Mouse (Mus musculus) CH12F3 (cell line): ENCODE data around the gene Fgf3.

ENCODE experiments used
- in situ Hi-C: fragments of 300-500 bp; cut with MboI; formaldehyde crosslinking; loops from 2 replicates; pipeline ENCODE4 v1.14.3; 2020; ENCODE audit warnings: low sequenced_read_pairs

Gene Fgf3

DNA sequence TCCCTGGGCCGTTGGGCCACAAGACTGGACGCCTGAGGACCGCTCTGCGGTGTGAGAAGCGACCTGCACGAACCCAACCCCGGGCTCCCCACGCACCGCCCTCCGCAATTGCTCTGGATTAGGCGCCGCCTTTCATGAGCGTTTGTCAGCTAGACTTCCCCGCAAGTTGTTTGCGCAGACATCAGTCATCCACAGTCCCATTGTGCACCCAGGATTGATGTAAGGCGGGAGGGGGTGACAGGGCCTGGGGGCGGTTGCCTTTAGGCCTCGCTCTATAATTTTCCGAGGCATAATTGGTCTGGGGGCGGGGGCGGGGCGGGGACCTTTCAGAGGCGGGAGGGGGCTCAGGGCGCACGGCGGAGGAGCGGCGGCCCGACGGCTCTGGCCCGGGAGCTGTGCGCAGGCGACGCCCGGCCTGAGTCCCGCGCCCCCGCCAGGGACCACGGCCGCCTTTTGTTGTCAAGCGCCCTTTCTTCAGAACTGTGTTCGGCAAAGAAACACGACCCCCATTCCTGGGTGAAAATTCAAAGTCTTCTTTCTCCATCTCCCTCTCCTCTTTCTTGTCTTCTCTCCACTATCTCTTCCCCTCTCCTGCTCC, at the start of gene Fgf3:
Gene Fgf3, plus strand, starts transcription at position 193 of the 598 bp plus-strand sequence.
- in situ Hi-C loops: no loop called here

DNA sequence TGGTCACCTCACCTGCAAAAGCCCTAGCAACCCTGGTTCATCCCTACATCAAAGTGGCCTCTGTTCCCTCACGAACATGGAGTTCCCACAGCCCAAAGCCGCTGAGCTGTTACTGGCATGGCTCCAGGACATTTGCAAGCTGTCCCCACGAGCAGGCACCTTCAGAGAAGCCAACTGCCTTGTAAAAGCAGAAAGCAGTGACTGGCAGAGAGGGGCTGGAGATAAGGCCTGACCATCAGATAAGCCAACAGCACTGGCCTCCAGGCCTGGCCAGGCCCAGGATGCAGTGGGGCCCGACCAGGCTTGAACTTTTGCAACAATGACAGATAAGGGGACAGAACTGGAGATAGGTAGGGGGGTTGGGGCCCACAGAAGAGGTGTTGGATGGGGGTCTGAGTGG, 49.3 kb upstream of the Fgf3 start:
- in situ Hi-C loops: loop anchor here (10.0 kb wide), 1 partner anchor 116 kb away; no protein-coding TSS in a partner anchor

DNA sequence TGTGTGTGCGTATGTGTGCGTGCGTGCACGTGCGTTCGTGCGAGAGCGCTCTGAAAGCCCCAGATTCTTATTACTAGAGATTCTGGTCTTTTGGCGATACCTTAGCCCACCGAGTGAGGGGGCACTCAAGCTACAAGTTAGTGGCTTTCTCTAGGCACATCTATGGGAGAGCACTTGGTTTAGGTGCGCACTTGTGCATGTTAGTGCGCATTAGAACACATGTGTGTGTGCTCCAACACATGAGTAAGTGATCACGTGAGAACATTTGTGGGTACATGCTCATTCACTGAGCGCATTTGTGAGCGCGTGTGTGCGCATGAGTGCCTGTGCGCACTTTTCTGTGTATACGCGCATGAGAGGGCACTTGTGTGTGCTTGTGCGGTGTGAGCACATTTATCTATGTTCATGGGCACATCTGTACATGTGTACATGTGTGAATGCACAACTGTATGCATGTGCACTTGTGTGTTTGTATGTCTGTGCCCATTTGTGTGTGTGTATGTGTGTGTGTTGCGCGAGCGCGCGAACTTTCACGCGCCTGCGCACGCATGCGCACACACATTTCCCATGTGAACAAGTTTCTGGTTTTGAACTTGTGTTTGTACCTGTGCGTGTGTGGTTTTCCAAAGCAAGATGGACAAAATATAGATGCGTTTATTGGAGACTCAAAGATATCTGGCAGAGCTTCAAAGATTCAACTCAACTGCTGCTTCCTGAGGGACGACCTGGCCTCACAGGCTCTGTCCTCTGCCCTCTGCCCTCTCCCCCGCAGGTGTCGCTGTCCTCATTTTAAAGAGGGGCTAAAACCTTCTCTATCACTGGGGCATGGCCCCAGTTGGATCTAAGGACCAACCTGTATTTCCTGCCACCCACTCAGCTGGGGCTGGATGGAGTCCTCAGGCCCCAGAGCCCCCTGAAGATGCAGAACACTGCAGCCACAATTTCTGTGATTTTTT, 48.0 kb upstream of the Fgf3 start:
- in situ Hi-C loops: loop anchor here (10.0 kb wide), 1 partner anchor 115 kb away; no protein-coding TSS in a partner anchor

DNA sequence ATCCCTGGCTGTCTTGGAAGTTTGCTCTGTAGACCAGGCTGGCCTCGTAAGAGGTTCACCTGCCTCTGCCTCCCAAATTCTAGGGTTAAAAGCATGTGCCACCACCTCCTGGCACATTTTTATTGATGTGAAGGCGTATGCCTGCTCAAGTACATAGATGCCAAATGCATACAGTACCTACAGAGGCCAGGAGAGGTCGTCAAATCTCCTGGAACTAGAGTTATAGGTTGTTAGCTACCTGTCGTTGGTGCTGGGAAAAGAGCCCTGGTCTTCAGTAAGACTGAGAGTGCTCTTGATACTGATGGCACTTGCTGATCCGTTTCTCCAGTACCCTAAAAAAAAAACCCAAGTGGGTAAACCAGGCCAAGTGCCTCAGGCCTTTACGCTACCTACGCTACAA, 46.5 kb upstream of the Fgf3 start:
- in situ Hi-C loops: no loop called here

DNA sequence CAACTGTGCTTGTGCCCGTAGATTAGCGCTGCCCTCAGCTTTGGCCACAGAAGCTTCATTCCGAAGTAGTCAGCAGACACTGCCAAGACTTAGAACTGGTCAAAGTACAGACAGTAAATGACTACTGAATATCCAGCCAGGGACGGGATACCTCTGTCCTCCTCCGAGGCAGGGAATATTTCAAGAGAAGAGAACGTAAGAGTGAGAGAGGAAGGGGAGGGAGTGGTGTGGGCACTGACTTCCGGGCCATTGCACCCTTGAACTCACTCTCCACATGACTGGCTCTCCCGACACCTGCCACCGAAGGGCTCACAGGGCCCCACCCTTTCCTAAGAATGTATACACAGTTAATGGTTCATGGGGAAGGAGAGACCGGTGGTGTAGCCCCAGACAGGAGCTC, 44.6 kb upstream of the Fgf3 start:
- in situ Hi-C loops: no loop called here

DNA sequence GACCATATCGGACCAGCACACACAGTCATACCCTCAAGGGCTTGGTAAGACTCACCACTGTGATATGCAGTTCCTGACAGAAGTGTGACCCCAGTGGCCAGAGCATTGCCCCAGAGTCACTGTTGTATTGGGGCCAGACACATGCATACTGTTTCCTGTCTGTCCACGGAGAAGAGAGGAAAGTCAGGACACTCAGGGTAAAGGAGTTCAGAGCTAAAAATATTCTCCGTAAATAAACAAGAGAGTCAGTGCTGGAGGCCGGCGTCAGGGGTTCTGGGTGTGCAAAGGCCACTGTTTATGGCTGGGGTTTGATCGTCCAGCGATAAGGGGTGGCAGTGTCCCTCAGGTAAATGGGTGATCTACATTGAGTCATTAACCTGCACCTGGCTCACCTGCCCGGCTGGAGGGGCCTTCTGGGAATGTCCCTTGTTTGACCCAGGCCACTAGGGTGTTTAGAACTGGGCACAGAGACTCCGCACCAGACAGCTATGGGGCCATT, 41.9 kb upstream of the Fgf3 start:
- in situ Hi-C loops: no loop called here

DNA sequence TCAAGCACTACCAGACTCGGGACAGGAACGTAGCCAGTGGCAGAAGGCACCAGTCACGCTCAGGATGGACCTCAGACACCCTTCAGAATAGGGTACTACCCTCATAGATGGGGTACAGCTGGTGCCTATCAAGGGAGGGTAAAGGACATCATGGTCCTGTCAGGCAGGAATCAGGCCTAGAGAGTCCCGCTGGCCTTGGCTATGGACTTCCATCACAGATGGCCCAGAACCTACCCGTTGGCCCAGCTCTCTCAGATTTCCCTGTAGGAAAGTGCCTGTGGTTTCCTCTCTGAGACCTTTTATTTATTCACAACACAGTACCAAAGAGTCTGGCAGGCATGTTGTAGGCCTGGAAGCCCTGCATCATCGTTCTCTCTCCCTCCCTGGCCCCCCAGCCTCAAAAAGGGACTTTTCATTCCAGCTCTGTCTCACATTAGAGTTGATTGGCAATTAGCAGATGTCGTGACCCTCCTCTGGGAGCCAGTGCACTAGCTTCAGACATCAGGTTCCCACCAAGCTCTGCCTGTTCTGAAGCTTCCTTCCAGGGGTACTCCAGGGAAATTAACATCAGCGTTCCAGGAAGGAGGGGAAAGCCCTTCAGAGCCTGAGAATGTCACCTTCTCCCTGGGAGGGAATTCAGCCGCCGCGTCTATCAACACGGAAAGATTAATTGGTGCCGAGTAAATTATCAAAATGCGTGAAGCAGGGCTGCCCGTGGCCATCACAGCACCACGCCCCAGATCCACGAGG, 40.7 kb upstream of the Fgf3 start:
- in situ Hi-C loops: no loop called here

DNA sequence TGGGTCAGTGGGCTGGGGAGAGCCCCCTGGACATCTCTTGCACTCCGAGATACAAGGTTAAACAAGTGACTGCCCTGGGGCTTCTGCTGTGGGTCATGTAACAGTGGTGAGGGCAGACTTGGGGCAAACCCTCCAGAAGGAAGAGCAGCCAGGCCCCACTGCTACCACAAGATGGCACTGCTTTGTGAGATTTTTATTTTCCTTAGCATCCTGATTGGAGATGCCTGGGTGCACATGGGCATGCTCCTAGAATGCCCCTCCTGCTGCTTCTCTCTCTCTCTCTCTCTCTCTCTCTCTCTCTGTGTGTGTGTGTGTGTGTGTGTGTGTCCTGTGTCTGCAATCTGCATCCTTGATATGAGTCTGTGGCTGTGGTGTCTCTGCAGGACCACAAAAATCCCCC, 39.4 kb upstream of the Fgf3 start:
- in situ Hi-C loops: no loop called here

DNA sequence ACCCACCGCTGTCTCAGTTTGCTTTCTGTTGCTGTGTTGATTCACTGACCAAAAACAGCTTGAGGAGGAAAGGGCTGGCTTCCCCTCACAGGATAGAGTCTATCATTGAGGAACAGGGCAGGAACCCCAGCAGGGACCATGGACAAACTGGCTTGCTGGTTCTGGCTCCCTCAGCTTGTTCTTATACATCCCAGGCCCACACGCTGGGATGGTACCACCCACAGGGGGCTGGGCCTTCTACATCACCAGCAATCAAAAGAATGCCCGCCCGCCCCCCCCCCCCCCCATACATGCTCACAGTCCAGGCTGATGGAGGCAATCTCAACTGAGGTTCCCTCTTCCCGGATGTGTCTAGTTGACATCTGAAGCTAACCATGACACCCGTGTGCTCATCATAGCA, 30.8 kb upstream of the Fgf3 start:
- in situ Hi-C loops: loop anchor here (10.0 kb wide), 1 partner anchor 88 kb away; the partner anchor contains the start of gene Fgf15

DNA sequence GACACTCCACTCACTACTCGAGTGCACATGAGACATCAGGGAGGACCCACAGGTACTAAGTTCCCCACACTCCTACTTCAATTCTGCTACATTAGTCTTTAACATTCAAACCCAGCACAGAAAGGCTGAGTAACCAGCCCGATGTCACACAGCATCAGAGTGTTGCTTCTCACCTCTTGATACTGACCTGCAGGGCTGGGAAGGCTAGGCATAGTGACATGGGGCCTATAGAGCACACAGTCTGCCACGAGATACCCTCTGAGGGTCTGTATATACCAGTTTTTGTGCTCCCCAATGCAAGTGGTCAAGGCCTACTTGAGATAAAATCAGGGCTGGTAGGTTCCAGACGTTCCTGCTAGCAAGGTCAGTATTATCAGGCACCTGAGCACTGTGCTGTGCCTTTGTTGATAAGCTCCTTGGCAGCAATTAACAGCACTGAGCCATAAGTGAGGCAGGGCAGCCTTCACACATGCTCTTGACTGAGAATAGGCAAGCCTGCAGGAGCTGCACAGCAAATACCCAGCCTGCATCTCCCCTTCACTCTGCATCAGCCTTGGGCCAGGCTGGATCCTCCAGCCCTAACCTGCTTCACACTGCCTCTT, 29.8 kb upstream of the Fgf3 start:
- in situ Hi-C loops: loop anchor here (10.0 kb wide), 1 partner anchor 87 kb away; the partner anchor contains the start of gene Fgf15

DNA sequence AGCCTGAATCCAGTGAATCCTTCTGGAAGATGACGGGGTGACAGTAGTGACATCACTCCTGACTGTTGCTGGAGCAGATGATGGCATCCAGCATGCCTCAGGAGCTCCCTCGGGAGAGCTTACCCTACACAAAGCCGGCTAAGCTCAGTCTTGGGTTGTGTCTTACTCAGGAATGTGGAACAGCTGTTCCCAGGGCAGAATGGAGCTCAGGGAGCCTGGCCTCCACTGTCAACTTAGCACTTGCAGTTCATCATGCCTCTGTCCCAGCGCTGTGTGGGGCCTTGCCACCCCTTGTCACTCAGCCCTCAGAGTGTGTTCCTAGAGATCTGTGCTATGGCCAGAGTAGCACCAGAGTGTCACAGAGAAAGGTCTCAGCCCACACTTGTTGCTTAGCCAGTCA, 26.4 kb upstream of the Fgf3 start:
- in situ Hi-C loops: no loop called here

DNA sequence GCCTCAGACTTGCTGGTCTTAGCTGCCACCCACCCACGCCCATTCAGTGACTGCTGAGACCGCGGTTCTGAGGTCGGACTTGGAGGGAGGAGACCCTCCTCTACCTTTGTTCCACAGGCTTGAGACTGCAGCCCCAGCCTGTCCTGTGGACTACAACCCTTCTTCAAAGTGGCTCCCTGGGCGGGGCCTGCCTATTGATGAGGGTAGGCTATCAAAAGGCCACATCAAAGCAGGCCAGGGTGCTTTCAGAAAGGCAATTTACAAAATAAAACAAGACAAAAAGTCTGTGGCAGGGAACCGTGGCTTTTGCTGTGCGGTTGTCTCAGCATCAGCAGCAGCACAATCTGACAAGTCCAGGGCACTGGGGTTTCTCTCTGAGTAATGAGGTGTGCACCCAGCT, 16.0 kb upstream of the Fgf3 start:
- in situ Hi-C loops: no loop called here

DNA sequence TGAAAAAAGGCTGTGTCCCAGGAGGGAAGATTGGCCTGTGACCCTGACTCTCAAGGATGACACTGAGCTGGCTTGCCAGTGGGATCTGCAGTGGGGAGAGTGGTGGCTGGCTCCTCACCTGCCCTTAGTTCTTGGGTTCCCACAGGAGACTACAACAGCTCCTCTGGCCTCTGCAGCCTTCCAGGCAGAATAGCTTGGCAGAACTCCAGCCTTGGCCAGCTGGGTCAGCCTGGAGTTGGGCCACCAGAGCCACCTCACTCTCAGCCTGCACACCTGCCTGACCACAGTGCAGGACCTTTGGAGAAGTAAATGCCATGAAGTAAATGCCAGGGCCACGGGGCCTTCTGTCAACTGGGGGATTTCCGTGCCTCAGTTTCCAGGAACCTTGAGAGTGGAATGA, 13.9 kb upstream of the Fgf3 start:
- in situ Hi-C loops: no loop called here

DNA sequence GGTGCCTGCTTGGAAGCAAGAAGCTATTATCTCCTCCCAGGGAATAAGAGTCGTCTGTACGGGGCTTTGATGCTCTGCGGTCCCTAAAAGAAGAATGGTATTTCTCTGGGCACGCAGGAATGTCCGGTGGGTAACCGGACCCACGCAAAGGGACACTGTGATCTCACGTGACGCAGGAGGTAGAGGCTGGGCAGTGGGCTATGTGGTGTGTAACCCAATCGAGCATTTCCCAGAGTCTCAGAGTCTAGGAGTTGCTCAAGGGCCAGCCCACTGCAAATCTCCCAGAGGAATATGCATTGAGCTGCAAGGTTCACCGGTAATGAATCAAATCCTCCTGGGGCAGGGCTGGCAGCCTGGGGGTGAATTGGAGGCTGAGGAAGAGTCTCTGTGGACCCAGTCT, 9.5 kb upstream of the Fgf3 start:
- in situ Hi-C loops: no loop called here

DNA sequence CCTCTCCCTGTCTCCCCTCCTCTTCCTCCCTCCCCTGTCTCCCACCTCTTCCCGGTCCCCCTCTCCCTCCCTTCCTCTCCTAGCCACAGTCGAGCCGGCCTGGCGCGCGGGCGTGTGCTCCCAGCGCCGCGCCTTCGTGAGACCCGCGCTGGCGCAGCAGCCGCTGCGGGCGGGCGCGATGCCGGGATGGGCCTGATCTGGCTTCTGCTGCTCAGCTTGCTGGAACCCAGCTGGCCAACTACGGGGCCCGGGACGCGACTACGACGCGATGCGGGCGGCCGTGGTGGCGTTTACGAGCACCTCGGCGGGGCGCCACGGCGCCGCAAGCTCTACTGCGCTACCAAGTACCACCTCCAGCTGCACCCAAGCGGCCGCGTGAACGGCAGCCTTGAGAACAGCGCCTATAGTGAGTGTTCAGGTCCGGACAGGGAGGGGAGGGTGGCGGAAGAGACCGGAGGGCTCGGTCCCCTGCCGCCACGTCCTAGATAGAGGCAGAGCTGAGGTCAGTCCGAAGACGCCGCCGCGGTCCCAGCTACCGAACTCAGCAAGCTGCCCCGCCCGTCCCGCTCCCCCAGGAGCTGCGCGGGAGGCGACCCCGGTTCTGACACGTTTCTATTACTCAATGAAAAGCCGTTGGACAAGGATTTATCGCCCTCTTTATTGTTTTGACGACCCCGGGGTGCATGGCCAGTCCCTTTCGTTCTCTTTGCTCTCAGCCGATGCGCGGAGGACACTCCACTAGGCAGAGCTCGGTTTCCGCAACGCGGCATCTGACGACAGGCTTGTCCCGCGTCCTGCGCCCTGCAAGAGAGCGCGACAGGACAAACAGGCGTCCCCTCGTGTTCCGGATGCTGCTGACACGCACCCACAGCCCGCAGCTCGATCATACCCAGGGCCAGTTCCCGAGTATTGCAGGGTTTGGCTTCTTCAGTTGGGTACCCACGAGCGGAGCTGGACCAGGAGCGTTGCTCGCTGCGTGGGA, 930 bp downstream of the Fgf3 start:
- in situ Hi-C loops: no loop called here

DNA sequence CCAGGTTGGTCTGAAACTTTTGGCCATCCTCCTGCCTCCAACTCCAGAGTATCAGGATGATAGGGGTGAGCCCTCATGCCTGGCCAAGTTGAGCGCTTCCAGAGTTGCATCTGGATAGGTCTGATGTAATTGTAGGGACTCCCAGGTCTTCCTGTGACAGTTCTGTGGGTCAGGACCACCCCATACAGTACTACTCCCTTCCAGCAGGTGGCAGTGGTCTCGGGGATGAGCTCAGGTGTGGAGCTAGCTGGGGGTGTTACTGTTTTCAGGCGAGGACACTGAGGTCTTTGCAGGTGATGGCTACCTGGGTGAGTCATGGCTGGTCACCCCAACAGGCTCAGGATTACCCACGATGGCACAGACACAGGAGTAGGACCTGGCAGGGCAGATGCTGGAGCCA, 8.3 kb downstream of the Fgf3 start:
- in situ Hi-C loops: no loop called here

DNA sequence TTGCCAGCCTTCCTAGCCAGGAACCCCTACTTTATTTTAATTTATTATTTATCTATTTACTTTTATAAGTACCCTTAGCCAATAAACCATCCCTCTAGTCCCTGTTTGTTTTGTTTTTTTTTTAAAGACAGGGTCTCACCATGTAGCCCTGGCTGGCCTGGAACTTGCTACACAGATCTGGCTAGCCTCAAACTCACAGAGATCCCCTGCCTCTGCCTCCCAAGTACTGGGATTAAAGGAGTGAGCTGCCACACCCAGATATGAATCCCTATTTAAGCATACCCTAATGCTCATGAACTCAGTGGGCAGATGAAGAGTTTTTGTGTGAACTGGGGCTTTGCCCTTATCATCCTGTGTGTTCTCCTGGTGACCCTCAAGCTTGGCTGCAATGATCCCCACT, 9.2 kb downstream of the Fgf3 start, which contains the start of gene Fgf4:
Gene Fgf4, plus strand, starts transcription at position 301 of the 400 bp plus-strand sequence.
- in situ Hi-C loops: no loop called here

DNA sequence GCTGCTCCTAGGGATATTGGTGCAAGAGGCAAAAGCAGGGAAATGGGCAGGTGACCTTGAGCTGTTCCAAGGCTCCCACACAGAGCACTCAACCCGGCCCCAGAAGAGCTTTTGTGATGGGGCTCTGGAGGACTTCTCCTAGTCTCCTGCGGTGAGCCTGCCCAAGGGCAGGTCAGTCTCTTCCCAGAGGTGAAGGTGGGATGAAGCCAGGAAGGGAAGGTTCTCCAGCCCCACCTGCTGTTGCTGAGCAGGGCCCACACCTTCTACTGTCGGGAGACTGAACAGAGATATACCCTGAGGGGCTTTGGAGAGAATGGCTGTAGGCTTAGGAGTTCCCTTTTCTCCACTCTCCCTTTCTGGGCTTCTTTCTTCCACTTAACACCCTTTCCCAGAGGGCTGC, 13.4 kb downstream of the Fgf3 start:
- in situ Hi-C loops: no loop called here

DNA sequence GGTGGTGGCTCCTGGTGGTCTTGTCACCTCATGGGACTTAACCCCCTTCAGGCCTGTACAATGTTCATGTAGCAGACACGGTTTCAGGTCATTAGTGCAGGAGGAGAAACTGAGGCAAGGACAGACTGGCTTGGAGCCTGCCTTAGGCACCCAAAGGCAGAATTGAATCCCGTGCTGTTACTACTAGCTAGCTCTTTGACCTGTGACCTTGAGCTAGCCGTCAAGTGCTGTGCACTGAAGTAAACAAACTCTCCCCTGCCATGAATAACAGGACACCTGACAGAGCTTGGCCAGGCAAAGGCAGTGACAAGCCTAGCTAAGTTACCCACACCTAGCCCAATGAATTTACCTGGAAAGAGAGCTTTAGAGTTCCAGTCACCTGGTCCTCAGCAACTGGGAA, 17.1 kb downstream of the Fgf3 start:
- in situ Hi-C loops: no loop called here

DNA sequence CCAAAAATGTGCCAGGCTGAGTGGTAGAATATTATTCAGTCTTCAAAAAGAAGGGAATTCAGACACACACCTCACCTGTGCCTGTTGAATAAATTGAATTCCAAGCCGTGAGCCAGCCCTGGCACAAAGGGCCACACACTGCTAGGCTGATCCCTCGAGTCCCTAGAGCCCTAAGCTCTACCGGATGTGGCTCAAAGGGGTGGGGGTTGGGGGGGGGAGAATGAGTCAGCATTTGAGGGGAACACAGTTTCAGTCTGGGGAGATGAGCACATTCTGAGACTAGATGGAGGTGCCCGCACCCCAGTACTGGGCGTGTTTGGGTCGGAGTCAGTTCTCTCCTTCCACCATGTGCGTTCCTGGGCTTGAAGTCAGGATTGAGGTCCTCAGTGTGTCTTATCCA, 19.3 kb downstream of the Fgf3 start:
- in situ Hi-C loops: no loop called here
